Mouse (Mus musculus) brain, embryonic 14.5 days (tissue): ENCODE data around the gene Tpd52l2.

Experiments used
- CTCF ChIP-seq: fragments of 200-500 bp; IDR thresholded peaks from 2 replicates; pipeline ENCODE4 v1.5.1; 2012; ENCODE audit warnings: inconsistent platforms, mild to moderate bottlenecking, moderate library complexity, borderline replicate concordance; ENCODE audit not compliant: insufficient read depth, insufficient read length; ENCODE audit errors: extremely low read depth
- POLR2A ChIP-seq: fragments of 200-500 bp; IDR thresholded peaks from 2 replicates; pipeline ENCODE4 v1.6.1; 2012; ENCODE audit warnings: mild to moderate bottlenecking, inconsistent platforms, borderline replicate concordance; ENCODE audit not compliant: poor library complexity, insufficient read depth, insufficient read length, severe bottlenecking; ENCODE audit errors: extremely low read depth

DNA sequence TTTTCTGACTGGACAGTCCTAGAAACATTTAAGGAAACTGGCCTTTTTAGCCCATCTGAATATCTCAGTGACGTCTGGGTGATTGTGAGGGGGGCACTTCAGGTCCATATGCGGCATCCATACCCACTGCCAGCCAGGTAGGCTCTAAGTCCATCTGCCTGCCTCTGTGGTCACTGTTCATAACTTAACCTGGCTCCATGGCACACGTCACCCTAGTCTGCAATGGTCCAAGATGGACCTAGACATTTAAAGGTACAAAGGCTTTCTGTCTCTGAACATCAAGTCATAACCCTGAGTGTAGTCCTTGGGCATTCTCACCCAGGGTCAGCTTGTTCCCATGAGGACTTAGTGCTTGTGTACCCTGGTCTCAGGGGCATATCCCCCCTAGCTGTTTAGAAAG lies 70.4 kb downstream of the Tpd52l2 start:
- TF ChIP-seq POLR2A = no peak
- no peak for TF ChIP-seq CTCF
